Mouse (Mus musculus): ENCODE data around the gene Asns. TPM values are rescaled to one million over a fixed set of nuclear protein-coding genes. Genes with fewer than 3 reads are reported as not detected.

Asns gene
- polyA plus RNA-seq (2016; fragmentation: Nextera tagmentation; extraction: Ambion mirVana) = 77.8 and 78.8 TPM in 2 replicates

GRCm38 (mm10) chr6:7692884-7693585 lies at the start of gene Asns:
Gene Asns, minus strand, starts transcription at chr6:7693254.
- peaks cover 6% of the 10 kb centered on the region; the same call in 1 of the 2 replicates for H3K4me1 ChIP-seq (replicated peaks)
- no peaks in the 10 kb centered on the region for H3K9me3 ChIP-seq
- H3K9ac ChIP-seq (replicated peaks) = peak within 1 kb of the TSS; percentile 80
- peak within 1 kb of the TSS; percentile 42; the same call in 1 of the 2 replicates for H3K27ac ChIP-seq
- WGBS = 1% methylated on average over 51 of the region's 51 CpGs
- ATAC-seq (ENCODE audit: insufficient number of reproducible peaks, insufficient read depth, low FRiP score, low TSS enrichment, low read depth) = peak; percentile 93
- peak within 1 kb of the TSS; percentile 77 for H3K4me2 ChIP-seq
- peak within 1 kb of the TSS; percentile 79 for H3K4me3 ChIP-seq (replicated peaks)
- H3K27me3 ChIP-seq = no peaks in the 10 kb centered on the region
- H3K36me3 ChIP-seq = no peaks in the 10 kb centered on the region

- no peak overlapping the region for H3K4me3 ChIP-seq (replicated peaks)
- no peak overlapping the region for H3K27ac ChIP-seq
- H3K36me3 ChIP-seq = no peaks in the 10 kb centered on the region
- ATAC-seq (ENCODE audit: insufficient number of reproducible peaks, insufficient read depth, low FRiP score, low TSS enrichment, low read depth) = no peak
- H3K4me1 ChIP-seq (replicated peaks) = no peaks in the 10 kb centered on the region
- H3K4me2 ChIP-seq = no peak overlapping the region
- peaks cover 4% of the 10 kb centered on the region; the same call in 1 of the 2 replicates for H3K9me3 ChIP-seq
- no peaks in the 10 kb centered on the region for H3K27me3 ChIP-seq
- no peak overlapping the region for H3K9ac ChIP-seq (replicated peaks)
- 73% methylated on average over 3 of the region's 3 CpGs for WGBS
Measured at GRCm38 (mm10) chr6:7741721-7742120, 48.7 kb upstream of the Asns start.

- ATAC-seq (ENCODE audit: insufficient number of reproducible peaks, insufficient read depth, low FRiP score, low TSS enrichment, low read depth) = no peak
- Histone ChIP-seq H3K27ac (no peak overlapping the region), H3K36me3 (no peaks in the 10 kb centered on the region), H3K4me2 (no peak overlapping the region), H3K4me3 (replicated peaks) (no peak overlapping the region), H3K9ac (replicated peaks) (no peak overlapping the region), H3K27me3 (no peaks in the 10 kb centered on the region), H3K4me1 (replicated peaks) (0 out of 2 replicates have a peak, but pooled peaks cover under 1% of the 10 kb centered on the region), H3K9me3 (peaks cover 4% of the 10 kb centered on the region; the same call in 1 of the 2 replicates)
- 88% methylated on average over 2 of the region's 2 CpGs for WGBS
Measured at GRCm38 (mm10) chr6:7737842-7738241, 44.8 kb upstream of the Asns start.

- Histone ChIP-seq H3K4me2 (no peak overlapping the region), H3K36me3 (no peaks in the 10 kb centered on the region), H3K9ac (replicated peaks) (no peak overlapping the region), H3K4me1 (replicated peaks) (0 out of 2 replicates have a peak, but pooled peaks cover 3% of the 10 kb centered on the region), H3K4me3 (replicated peaks) (no peak overlapping the region), H3K27me3 (no peaks in the 10 kb centered on the region), H3K27ac (0 out of 2 replicates have a peak overlapping the region, but pooled peaks have one; percentile 7), H3K9me3 (peaks cover 6% of the 10 kb centered on the region)
- 30% methylated on average over 12 of the region's 12 CpGs for WGBS
- ATAC-seq (ENCODE audit: insufficient number of reproducible peaks, insufficient read depth, low FRiP score, low TSS enrichment, low read depth) = peak; percentile 59; the same call in 1 of the 2 replicates
Measured at GRCm38 (mm10) chr6:7732754-7733708, 40.0 kb upstream of the Asns start.

- no peak overlapping the region for H3K4me2 ChIP-seq
- no peak overlapping the region for H3K9ac ChIP-seq (replicated peaks)
- H3K27ac ChIP-seq = no peak overlapping the region
- H3K36me3 ChIP-seq = no peaks in the 10 kb centered on the region
- 0 out of 2 replicates have a peak, but pooled peaks cover 3% of the 10 kb centered on the region for H3K4me1 ChIP-seq (replicated peaks)
- ATAC-seq (ENCODE audit: insufficient number of reproducible peaks, insufficient read depth, low FRiP score, low TSS enrichment, low read depth) = no peak
- no peaks in the 10 kb centered on the region for H3K27me3 ChIP-seq
- no peak overlapping the region for H3K4me3 ChIP-seq (replicated peaks)
- peaks cover 8% of the 10 kb centered on the region for H3K9me3 ChIP-seq
- 85% methylated on average over 6 of the region's 6 CpGs for WGBS
Measured at GRCm38 (mm10) chr6:7732097-7732496, 39.0 kb upstream of the Asns start.

GRCm38 (mm10) chr6:7729128-7729527 lies 36.1 kb upstream of the Asns start:
- no peak for ATAC-seq (ENCODE audit: insufficient number of reproducible peaks, insufficient read depth, low FRiP score, low TSS enrichment, low read depth)
- Histone ChIP-seq H3K4me2 (no peak overlapping the region), H3K9ac (replicated peaks) (no peak overlapping the region), H3K27ac (no peak overlapping the region), H3K4me1 (replicated peaks) (0 out of 2 replicates have a peak, but pooled peaks cover 3% of the 10 kb centered on the region), H3K9me3 (peaks cover 8% of the 10 kb centered on the region), H3K27me3 (no peaks in the 10 kb centered on the region), H3K4me3 (replicated peaks) (no peak overlapping the region), H3K36me3 (no peaks in the 10 kb centered on the region)
- whole genome bisulfite sequencing = 81% methylated on average over 2 of the region's 2 CpGs

- 94% methylated on average over 5 of the region's 5 CpGs for WGBS
- no peak overlapping the region for H3K4me3 ChIP-seq (replicated peaks)
- peaks cover 8% of the 10 kb centered on the region for H3K9me3 ChIP-seq
- no peak overlapping the region for H3K4me2 ChIP-seq
- no peaks in the 10 kb centered on the region for H3K27me3 ChIP-seq
- ATAC-seq (ENCODE audit: insufficient number of reproducible peaks, insufficient read depth, low FRiP score, low TSS enrichment, low read depth) = no peak
- H3K27ac ChIP-seq = no peak overlapping the region
- no peaks in the 10 kb centered on the region for H3K36me3 ChIP-seq
- 0 out of 2 replicates have a peak, but pooled peaks cover 3% of the 10 kb centered on the region for H3K4me1 ChIP-seq (replicated peaks)
- H3K9ac ChIP-seq (replicated peaks) = no peak overlapping the region
Measured at GRCm38 (mm10) chr6:7728241-7728640, 35.2 kb upstream of the Asns start.

- Histone ChIP-seq H3K4me3 (replicated peaks) (no peak overlapping the region), H3K27me3 (no peaks in the 10 kb centered on the region), H3K9ac (replicated peaks) (no peak overlapping the region), H3K36me3 (no peaks in the 10 kb centered on the region), H3K4me1 (replicated peaks) (no peaks in the 10 kb centered on the region), H3K9me3 (peaks cover 5% of the 10 kb centered on the region), H3K4me2 (no peak overlapping the region), H3K27ac (no peak overlapping the region)
- WGBS = 62% methylated on average over 4 of the region's 4 CpGs
- ATAC-seq (ENCODE audit: insufficient number of reproducible peaks, insufficient read depth, low FRiP score, low TSS enrichment, low read depth) = no peak
Measured at GRCm38 (mm10) chr6:7716236-7716635, 23.2 kb upstream of the Asns start.

- Histone ChIP-seq H3K9me3 (peaks cover 5% of the 10 kb centered on the region), H3K36me3 (no peaks in the 10 kb centered on the region), H3K27me3 (no peaks in the 10 kb centered on the region), H3K4me3 (replicated peaks) (no peak overlapping the region), H3K27ac (no peak overlapping the region), H3K4me1 (replicated peaks) (no peaks in the 10 kb centered on the region), H3K4me2 (no peak overlapping the region), H3K9ac (replicated peaks) (no peak overlapping the region)
- WGBS = 56% methylated on average over 2 of the region's 2 CpGs
- no peak for ATAC-seq (ENCODE audit: insufficient number of reproducible peaks, insufficient read depth, low FRiP score, low TSS enrichment, low read depth)
Measured at GRCm38 (mm10) chr6:7714230-7714629, 21.2 kb upstream of the Asns start.

GRCm38 (mm10) chr6:7711837-7712330 lies 18.8 kb upstream of the Asns start:
- Histone ChIP-seq H3K9me3 (no peaks in the 10 kb centered on the region), H3K4me2 (no peak overlapping the region), H3K4me3 (replicated peaks) (no peak overlapping the region), H3K27me3 (no peaks in the 10 kb centered on the region), H3K9ac (replicated peaks) (no peak overlapping the region), H3K36me3 (no peaks in the 10 kb centered on the region), H3K27ac (no peak overlapping the region), H3K4me1 (replicated peaks) (no peaks in the 10 kb centered on the region)
- ATAC-seq (ENCODE audit: insufficient number of reproducible peaks, insufficient read depth, low FRiP score, low TSS enrichment, low read depth) = no peak
- 62% methylated on average over 3 of the region's 3 CpGs for WGBS

GRCm38 (mm10) chr6:7708246-7708645 lies 15.2 kb upstream of the Asns start:
- Histone ChIP-seq H3K4me3 (replicated peaks) (no peak overlapping the region), H3K27ac (no peak overlapping the region), H3K4me1 (replicated peaks) (no peaks in the 10 kb centered on the region), H3K9me3 (no peaks in the 10 kb centered on the region), H3K4me2 (no peak overlapping the region), H3K36me3 (no peaks in the 10 kb centered on the region), H3K9ac (replicated peaks) (no peak overlapping the region), H3K27me3 (no peaks in the 10 kb centered on the region)
- ATAC-seq (ENCODE audit: insufficient number of reproducible peaks, insufficient read depth, low FRiP score, low TSS enrichment, low read depth) = no peak
- WGBS = 85% methylated on average over 3 of the region's 3 CpGs

Measured in limb, embryonic 12.5 days (tissue).